Mouse (Mus musculus): ENCODE measurements around the gene Sqstm1.
A peak's percentile ranks its signal among the peaks of the same experiment; 100 is the strongest.

Gene Sqstm1

DNA sequence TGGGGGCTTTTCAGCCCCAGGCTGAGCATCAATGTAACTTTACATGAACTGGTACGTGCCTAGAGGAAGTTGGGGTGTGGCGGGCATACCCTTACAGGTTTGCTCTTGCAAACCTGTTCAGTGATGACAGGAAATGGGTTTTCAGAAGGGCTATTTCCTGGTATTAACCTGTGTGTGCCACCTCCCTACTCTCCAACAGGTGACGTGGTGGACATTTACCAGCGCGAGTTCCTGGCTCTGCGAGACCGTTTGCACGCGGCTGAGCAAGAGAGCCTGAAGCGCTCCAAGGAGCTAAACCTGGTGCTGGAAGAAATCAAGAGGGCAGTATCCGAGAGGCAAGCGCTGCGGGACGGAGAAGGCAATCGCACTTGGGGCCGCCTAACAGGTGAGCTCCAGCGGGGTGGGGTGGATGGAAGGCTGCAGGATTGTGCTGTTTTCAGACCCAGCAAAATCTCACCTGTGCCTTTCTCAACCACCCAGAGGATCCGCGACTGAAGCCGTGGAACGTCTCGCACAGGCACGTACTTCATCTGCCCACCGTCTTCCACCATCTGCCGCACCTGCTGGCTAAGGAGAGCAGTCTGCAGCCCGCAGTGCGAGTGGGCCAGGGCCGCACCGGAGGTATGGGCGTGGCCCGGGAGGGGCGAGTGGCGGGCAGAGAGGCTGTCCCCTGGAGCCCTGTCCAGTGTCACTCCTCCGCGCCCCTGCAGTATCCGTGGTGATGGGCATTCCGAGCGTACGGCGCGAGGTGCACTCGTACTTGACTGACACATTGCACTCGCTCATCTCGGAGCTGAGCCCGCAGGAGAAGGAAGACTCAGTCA, 20.1 kb upstream of the Sqstm1 start:
- peak; percentile 47 for DNase-seq (ENCODE audit: low read depth, low spot score)

- DNase-seq (ENCODE audit: low read depth, low spot score), result no peak
These were observed 18.8 kb upstream of the Sqstm1 start for GRCm38 (mm10) chr11:50229252-50229910.

- no peak for DNase-seq (ENCODE audit: low read depth, low spot score)
These were observed 18.1 kb upstream of the Sqstm1 start for GRCm38 (mm10) chr11:50228772-50229171.

GRCm38 (mm10) chr11:50227736-50228135, 17.1 kb upstream of the Sqstm1 start:
- no peak for DNase-seq (ENCODE audit: low read depth, low spot score)

DNA sequence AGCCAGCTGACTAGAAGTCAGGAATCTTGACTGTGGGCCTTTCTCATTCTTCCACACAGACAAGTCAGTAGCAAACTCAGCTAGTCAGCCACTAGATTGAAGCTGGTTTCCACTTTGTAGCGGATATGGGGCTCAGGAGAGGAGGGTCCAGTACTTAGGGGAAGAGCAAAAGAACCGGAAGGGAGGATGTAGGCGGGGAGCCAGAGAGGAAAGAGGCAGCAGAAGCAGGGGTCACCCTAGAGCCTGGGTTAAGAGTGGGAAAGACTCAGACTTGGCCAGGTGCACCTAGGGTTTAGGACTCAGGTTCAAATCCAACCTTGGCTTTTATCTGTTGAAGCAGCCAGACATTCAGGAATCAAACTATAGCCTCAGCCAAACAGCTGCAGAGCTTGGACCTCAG, 16.6 kb upstream of the Sqstm1 start:
- DNase-seq (ENCODE audit: low read depth, low spot score), result no peak

GRCm38 (mm10) chr11:50226406-50226805, 15.8 kb upstream of the Sqstm1 start:
- DNase-seq (ENCODE audit: low read depth, low spot score), result no peak

GRCm38 (mm10) chr11:50225611-50226378, 15.2 kb upstream of the Sqstm1 start:
- DNase-seq (ENCODE audit: low read depth, low spot score), result no peak

GRCm38 (mm10) chr11:50224671-50225530, 14.3 kb upstream of the Sqstm1 start:
- DNase-seq (ENCODE audit: low read depth, low spot score), result peak; percentile 69

DNA sequence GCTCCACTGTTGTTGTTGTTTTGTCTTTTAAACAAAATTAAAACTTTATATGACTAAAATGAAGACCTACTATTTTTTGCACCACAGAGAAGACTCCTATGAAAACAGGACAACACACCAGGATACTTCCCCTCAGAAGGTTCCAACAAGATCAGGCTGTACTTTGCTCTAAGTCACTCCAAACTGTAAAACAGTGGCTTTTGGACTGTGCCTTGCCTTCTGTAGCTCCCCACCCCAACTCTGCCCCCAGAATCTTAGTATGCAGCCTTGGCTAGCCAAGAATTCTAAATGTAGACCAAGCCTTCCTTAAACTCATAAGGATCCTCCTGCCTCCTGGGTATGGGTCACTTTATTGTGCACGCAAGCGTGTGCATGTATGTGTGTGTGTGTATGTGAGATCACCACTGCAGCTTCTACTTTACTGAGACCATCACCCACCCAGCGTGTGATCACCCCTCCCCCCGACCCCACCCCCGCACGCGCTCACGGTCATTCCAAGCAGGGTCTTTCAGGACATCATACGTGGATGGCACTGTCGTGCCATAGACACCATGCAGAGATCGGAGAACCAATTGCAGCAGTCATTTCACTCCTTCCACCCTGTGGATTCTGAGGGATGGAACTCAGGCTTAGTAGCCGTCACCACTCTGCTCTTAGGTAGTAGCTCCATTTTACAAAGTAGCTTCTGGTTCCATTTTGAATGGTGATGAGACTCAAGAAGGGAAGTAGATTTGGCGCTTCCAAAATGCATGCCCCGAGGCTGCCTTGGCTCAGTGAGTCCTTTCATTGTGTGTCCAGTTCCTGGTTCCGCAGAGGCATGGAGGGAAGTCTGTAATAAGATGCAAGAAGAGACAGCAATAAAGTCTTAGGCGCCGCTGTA, 13.4 kb upstream of the Sqstm1 start:
- DNase-seq (ENCODE audit: low read depth, low spot score), result no peak

- DNase-seq (ENCODE audit: low read depth, low spot score), result no peak
These were observed 12.1 kb upstream of the Sqstm1 start for GRCm38 (mm10) chr11:50222559-50223276.

DNA sequence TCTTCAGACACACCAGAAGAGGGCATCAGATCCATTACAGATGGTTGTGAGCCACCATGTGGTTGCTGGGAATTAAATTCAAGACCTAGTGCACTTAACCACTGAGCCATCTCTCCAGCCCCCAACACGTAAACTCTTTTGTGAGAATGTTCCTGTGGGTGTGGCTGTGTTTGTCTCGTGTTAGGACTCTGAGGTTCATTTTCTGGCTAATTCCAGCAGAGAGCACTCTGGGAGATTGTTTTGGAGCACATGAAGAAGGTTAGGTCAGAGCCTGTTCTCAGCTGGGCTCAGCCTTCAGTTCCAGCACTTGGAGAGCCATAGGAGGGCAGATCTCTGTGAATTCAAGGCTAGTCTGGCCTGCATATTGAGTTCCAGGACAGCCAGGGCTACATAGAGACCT, 9.2 kb upstream of the Sqstm1 start:
- peak; percentile 87 for DNase-seq (ENCODE audit: low read depth, low spot score)

- DNase-seq (ENCODE audit: low read depth, low spot score), result peak; percentile 63
These were observed 7.2 kb upstream of the Sqstm1 start for GRCm38 (mm10) chr11:50217811-50218210.

DNA sequence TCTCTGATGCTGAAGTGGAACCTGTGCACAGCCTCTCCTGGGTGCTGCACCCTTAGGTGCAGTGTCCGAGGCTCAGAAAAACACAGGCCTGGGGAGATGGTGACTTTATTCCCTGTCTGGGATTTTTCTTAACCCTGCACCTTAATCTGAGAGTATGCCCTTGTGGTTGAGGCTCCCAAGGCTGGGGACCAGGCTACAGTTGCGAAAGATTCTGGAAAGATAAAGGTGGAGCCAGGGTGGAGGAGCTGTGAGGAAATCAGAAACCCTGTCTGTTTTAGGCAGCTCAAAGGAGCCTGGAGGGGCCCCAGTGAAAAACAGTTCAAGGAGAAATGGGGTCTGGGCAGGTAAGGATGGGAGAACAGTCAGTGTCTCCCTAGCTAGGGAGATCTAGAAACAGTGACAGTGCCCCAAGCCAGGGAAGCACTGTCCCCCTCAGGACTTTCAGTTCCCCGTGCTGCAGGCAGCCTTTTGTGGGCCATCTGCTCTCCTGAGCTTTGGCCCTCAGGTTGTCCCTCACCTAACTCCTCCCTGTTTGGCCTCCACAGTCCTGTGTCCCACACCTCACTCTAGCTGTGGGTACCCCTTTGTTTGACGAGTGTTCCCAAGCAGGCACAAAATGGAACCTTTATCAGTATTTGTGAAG, 6.2 kb upstream of the Sqstm1 start:
- no peak for DNase-seq (ENCODE audit: low read depth, low spot score)

- peak; percentile 47 for DNase-seq (ENCODE audit: low read depth, low spot score)
These were observed 5.0 kb upstream of the Sqstm1 start for GRCm38 (mm10) chr11:50215633-50216032.

DNA sequence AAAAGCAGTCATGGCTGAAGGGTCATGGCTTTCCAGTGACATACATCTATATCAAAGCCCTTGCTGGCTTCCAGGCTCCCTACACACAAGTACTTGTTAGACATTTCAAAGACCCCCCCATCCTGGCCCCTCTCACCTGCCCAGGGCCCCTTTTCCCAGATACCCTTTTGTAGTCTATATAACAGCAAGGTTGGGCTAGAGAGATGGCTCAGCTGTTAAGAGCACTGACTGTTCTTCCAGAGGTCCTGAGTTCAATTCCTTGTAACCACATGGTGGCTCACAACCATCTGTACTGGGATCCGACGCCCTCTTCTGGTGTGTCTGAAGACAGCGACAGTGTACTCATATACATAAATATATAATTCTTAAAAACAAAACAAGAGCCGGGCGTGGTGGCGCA, 4.0 kb upstream of the Sqstm1 start:
- DNase-seq (ENCODE audit: low read depth, low spot score), result no peak

DNA sequence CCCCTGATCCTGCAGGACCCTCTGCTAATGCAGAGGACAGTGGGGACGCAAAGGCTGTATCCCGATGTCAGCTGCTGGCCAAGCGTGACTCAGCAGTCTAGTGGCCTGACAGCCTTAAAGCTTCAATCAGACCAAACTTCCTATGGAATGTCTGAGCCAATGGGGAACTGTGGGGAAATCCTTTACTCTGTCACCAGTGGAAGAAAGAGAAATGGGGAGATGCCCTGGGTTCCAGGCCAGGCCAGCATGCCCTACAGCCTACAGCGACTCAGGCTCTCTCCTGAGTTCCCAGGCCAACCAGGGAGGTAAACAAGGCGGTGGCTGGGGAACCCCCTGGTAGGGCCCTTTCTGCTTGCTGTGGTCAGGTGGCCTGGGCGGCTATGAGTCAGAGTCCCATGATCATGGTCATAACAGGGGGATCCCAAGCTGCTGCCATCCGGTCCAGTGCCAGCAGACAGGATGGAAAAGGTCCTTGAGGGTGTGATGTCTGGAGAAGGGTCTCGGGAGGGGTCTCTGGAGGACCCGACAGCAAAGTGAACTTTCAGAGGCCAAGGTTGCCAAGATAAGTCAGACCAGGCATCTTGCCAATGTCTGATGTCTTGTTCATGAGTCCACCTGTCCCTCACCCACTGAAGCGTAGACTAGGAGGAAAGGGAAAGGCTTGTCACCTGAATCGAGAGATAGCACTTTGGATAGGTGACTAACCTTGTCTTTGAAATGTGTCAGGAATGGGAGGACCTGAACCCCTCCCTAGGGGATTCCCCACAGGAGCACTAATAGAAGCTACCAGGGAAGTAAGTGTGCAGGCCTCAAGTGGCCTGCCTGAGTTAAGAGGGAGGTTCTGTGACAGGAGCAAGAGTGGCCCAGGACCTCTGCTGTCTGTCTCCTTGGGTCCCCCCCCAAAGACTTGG, 2.5 kb upstream of the Sqstm1 start:
- DNase-seq (ENCODE audit: low read depth, low spot score), result no peak

DNA sequence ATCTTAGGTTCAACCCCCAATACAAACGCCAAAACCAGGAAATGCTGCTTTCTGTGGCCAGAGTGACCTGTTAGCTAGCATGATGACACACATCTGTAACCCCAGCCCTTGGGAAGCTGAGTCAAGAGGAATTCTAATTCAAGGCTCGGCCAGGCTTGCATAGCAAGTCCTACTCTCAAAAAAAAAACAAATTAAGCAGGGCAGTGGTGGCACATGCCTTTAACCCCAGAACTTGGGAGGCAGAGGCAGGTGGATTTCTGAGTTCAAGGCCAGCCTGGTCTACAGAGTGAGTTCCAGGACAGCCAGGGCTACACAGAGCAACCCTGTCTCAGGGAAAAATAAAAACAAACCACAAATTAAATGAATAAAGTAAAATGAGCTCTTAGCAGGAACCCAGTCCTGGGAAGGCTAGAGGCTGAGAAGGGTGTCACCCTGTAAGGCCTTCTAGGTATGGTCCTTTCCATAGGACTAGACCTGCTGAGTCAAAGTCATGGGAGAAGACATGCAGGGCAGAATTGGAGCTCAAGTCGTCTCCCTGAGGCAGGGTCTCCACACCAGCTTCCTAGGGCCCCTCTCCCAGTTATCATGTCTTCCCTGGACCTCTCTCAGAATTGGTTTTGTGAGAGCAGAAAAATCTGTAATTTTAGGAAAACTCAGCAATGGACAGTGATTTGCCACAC, 1.6 kb upstream of the Sqstm1 start:
- DNase-seq (ENCODE audit: low read depth, low spot score), result no peak

Data from ES-CJ7 (cell line).